Mouse (Mus musculus): ENCODE data around the gene Ptprg.

- TF ChIP-seq CTCF (IDR thresholded peaks at IDR 0.05 in 2 of 3, conservative IDR thresholded peaks at IDR 0.05 in 1 of 3; ENCODE audit: control insufficient read depth in 1 of 3, insufficient read depth in 1 of 3, low read depth in 2 of 3, low read length in 3 of 3, poor library complexity in 1 of 3, severe bottlenecking in 1 of 3) (no peak), UBTF (IDR thresholded peaks at IDR 0.05; ENCODE audit: borderline replicate concordance, insufficient read depth, low read depth, low read length) (no peak), ETS1 (IDR thresholded peaks at IDR 0.05; ENCODE audit: low read depth, low read length) (no peak), ZMIZ1 (IDR thresholded peaks at IDR 0.05; ENCODE audit: low read depth, low read length) (no peak), USF1 (IDR thresholded peaks at IDR 0.05; ENCODE audit: low read depth, low read length) (no peak), POLR2A (IDR thresholded peaks at IDR 0.05; ENCODE audit: control insufficient read depth in 1 of 2, insufficient read depth in 1 of 2, low read depth in 1 of 2, low read length in 2 of 2, poor library complexity in 1 of 2) (no peak), POLR2AphosphoS5 (IDR thresholded peaks at IDR 0.05; ENCODE audit: borderline replicate concordance, low read depth, low read length) (no peak), SIN3A (IDR thresholded peaks at IDR 0.05; ENCODE audit: low read length) (no peak), GATA1 (IDR thresholded peaks at IDR 0.05; ENCODE audit: low read depth, low read length) (no peak), ZKSCAN1 (IDR thresholded peaks at IDR 0.05; ENCODE audit: low read depth, low read length) (no peak), POLR2AphosphoS2 (IDR thresholded peaks at IDR 0.05; ENCODE audit: low read length) (no peak), ZC3H11A (IDR thresholded peaks at IDR 0.05; ENCODE audit: low read depth, low read length) (no peak), TAL1 (IDR thresholded peaks at IDR 0.05; ENCODE audit: low read length) (no peak), RCOR1 (IDR thresholded peaks at IDR 0.05; ENCODE audit: low read depth, low read length) (no peak)
These were observed 429.7 kb downstream of the Ptprg start for GRCm38 (mm10) chr14:11983031-11983430.
